ENCODE assay signal across 8 mouse cellular contexts in the genomic region with DNA sequence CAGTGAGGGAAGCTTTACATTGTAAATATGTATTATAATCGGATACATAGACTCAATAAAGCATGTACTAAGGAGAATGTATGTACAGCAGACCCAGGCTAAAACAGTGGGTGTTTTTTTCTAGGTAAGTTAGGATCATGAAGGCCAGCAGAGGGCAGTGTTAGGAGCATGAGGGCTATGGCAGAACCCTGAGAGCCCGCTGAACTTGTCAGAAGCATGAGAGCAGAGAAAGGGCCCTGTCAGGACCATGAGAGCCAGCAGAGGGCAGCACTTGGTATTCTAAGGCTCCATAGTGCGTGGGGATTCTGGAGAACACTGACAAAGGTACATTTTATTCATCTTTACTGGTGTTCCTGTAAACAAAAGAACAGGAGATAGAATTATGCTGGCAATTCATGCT. TPM values are rescaled to one million over a fixed set of nuclear protein-coding genes. Genes with fewer than 3 reads are reported as not detected.
DNase-seq lines count a peak whose midpoint lies in the region; ATAC-seq lines count a peak whose summit lies in the region.

No protein-coding gene starts in this region.

- peaks cover 9% of the 10 kb centered on the region; the same call in 1 of the 2 replicates for H3K36me3 ChIP-seq in intestine, embryonic 16.5 days (ENCODE audit: control insufficient read depth, insufficient read depth, low read length)
- peaks cover 3% of the 10 kb centered on the region for H3K36me3 ChIP-seq in midbrain, embryonic 11.5 days (ENCODE audit: control insufficient read depth, insufficient read depth, low read length)

- no peaks in the 10 kb centered on the region for H3K9me3 ChIP-seq in intestine, embryonic 16.5 days (ENCODE audit: control insufficient read depth, low read length)
- no peaks in the 10 kb centered on the region for H3K9me3 ChIP-seq in midbrain, embryonic 11.5 days (ENCODE audit: control insufficient read depth, low read length)

- WGBS in intestine, embryonic 16.5 days: 2% methylated on average over 3 of the region's 3 CpGs
- WGBS in midbrain, embryonic 11.5 days: 7% methylated on average over 3 of the region's 3 CpGs

- H3K4me2 ChIP-seq in intestine, embryonic 16.5 days (ENCODE audit: low read depth, low read length): no peak overlapping the region
- H3K4me2 ChIP-seq in midbrain, embryonic 11.5 days: no peak overlapping the region

- H3K4me3 ChIP-seq in intestine, embryonic 16.5 days (ENCODE audit: low read length): no peak overlapping the region
- no peak overlapping the region for H3K4me3 ChIP-seq in midbrain, embryonic 11.5 days (ENCODE audit: low read depth, low read length)

- intact Hi-C loops in gastrocnemius, postnatal 36 days (cut with DNase I): loop anchor here (5.0 kb wide), 2 partner anchors 71 to 206 kb away; no protein-coding TSS in a partner anchor
- intact Hi-C loops in left cerebral cortex, postnatal 25 days (cut with DNase I): loop anchor here (5.0 kb wide), 2 partner anchors 71 to 91 kb away; a partner anchor contains a TSS

- ATAC-seq in intestine, embryonic 16.5 days: peak; percentile 67
- peak; percentile 73 for ATAC-seq in midbrain, embryonic 11.5 days (ENCODE audit: low FRiP score)

- DNase-seq in adrenal gland, adult 2 months: peak; percentile 91
- peak; percentile 95 for DNase-seq in embryo, embryonic 11.5 days (ENCODE audit: low read depth, low spot score)
- peak; percentile 85 to 87 for DNase-seq in gastrocnemius, postnatal 36 days
- DNase-seq in left cerebral cortex, postnatal 25 days (ENCODE audit: low spot score in 2 of 2): peak; percentile 89 to 95
- peak; percentile 99 for DNase-seq in midbrain, embryonic 11.5 days (ENCODE audit: low spot score, missing footprints)
- peak; percentile 94 for DNase-seq in right cerebral cortex, postnatal 4 days
- DNase-seq in yolk sac, embryonic 10.5 days (ENCODE audit: low spot score): peak; percentile 89

- H3K27me3 ChIP-seq in intestine, embryonic 16.5 days (replicated peaks; ENCODE audit: control insufficient read depth, insufficient read depth, low read length): no peaks in the 10 kb centered on the region
- H3K27me3 ChIP-seq in midbrain, embryonic 11.5 days (ENCODE audit: control insufficient read depth, insufficient read depth, low read length): no peaks in the 10 kb centered on the region

- H3K4me1 ChIP-seq in intestine, embryonic 16.5 days (ENCODE audit: control insufficient read depth, insufficient read depth, low read length): peaks cover 10% of the 10 kb centered on the region
- H3K4me1 ChIP-seq in midbrain, embryonic 11.5 days (ENCODE audit: control insufficient read depth, insufficient read depth, low read length): peaks cover 8% of the 10 kb centered on the region

- no peak overlapping the region for H3K27ac ChIP-seq in intestine, embryonic 16.5 days (ENCODE audit: low read length)
- H3K27ac ChIP-seq in midbrain, embryonic 11.5 days (ENCODE audit: low read depth, low read length): no peak overlapping the region

- H3K9ac ChIP-seq in intestine, embryonic 16.5 days (ENCODE audit: low read depth, low read length): no peak overlapping the region
- no peak overlapping the region for H3K9ac ChIP-seq in midbrain, embryonic 11.5 days (ENCODE audit: low read length)

RNA-seq across cellular contexts. Expression of a gene that starts 4.4 kb away (rescaled TPM):
- 100 to 1,000 TPM; 280 TPM for total RNA-seq in adrenal gland, adult 2 months (2021)
- polyA plus RNA-seq in adrenal gland, adult 2 months (2012; rRNA removed): 21.5 and 22.0 TPM in 2 replicates
- 100 to 1,000 TPM; 387 to 392 TPM for total RNA-seq in gastrocnemius, postnatal 36 days (2021)
- polyA plus RNA-seq in intestine, embryonic 16.5 days (2015; fragmentation: Nextera tagmentation; extraction: Ambion mirVana): 202 TPM in 2 replicates
- 100 to 1,000 TPM; 150 to 152 TPM for total RNA-seq in left cerebral cortex, postnatal 25 days (2021)
- 138 and 152 TPM in 2 replicates for polyA plus RNA-seq in midbrain, embryonic 11.5 days (2014; fragmentation: Nextera tagmentation; extraction: Ambion mirVana)

RNA-seq across cellular contexts. Expression of a gene that starts 4.4 kb away (rescaled TPM):
- 100 to 1,000 TPM; 456 to 691 TPM for total RNA-seq in adrenal gland, adult 2 months (2021)
- 195 and 300 TPM in 2 replicates for polyA plus RNA-seq in adrenal gland, adult 2 months (2012; rRNA removed)
- total RNA-seq in gastrocnemius, postnatal 36 days (2021): 100 to 1,000 TPM; 261 to 331 TPM
- 486 and 518 TPM in 2 replicates for polyA plus RNA-seq in intestine, embryonic 16.5 days (2015; fragmentation: Nextera tagmentation; extraction: Ambion mirVana)
- 100 to 1,000 TPM; 333 TPM for total RNA-seq in left cerebral cortex, postnatal 25 days (2021)
- 465 and 509 TPM in 2 replicates for polyA plus RNA-seq in midbrain, embryonic 11.5 days (2014; fragmentation: Nextera tagmentation; extraction: Ambion mirVana)

RNA-seq across cellular contexts. Expression of a gene that starts 33.3 kb away (rescaled TPM):
- total RNA-seq in adrenal gland, adult 2 months (2021): under 1 TPM; 0.28 to 0.40 TPM
- polyA plus RNA-seq in adrenal gland, adult 2 months (2012; rRNA removed): 0.10 and 0.12 TPM in 2 replicates
- total RNA-seq in gastrocnemius, postnatal 36 days (2021): under 1 TPM; 0.17 to 0.48 TPM
- 0.09 TPM in 1 of 2 replicates, not detected in the other for polyA plus RNA-seq in intestine, embryonic 16.5 days (2015; fragmentation: Nextera tagmentation; extraction: Ambion mirVana)
- total RNA-seq in left cerebral cortex, postnatal 25 days (2021): under 1 TPM; 0.32 to 0.78 TPM
- 0.08 and 0.22 TPM in 2 replicates for polyA plus RNA-seq in midbrain, embryonic 11.5 days (2014; fragmentation: Nextera tagmentation; extraction: Ambion mirVana)
